Mouse (Mus musculus) macrophage (primary cell): ENCODE measurements around the gene Ctnna2. TPM values are rescaled to one million over a fixed set of nuclear protein-coding genes. Genes with fewer than 3 reads are reported as not detected.

Experiments
- H3K27ac ChIP-seq: fragments of 350-480 bp; formaldehyde crosslinking; 2 replicates; pipeline ENCODE4 v1.9.0; 2021
- H3K36me3 ChIP-seq: fragments of 350-480 bp; formaldehyde crosslinking; 2 replicates; pipeline ENCODE4 v1.9.0; 2021; ENCODE audit errors: inconsistent target
- H3K4me3 ChIP-seq: fragments of 350-480 bp; formaldehyde crosslinking; 2 replicates; pipeline ENCODE4 v1.9.0; 2021; ENCODE audit errors: inconsistent target
- H3K79me2 ChIP-seq: fragments of 350-480 bp; formaldehyde crosslinking; 2 replicates; pipeline ENCODE4 v1.9.0; 2021; ENCODE audit errors: inconsistent target
- WGBS: methylation state at CpG from one replicate; pipeline ENCODE4 v1.1.7; 2026; ENCODE audit warnings: inconsistent platforms; ENCODE audit not compliant: missing documents; 5-methylcytosine and 5-hydroxymethylcytosine counted together
- polyA plus RNA-seq: library from polyadenylated mRNA; stranded (reverse); fragments of 250-400 nt; gene quantifications from 3 replicates; pipeline ENCODE4 v1.2.4, GENCODE M21; 2018; ENCODE audit warnings: inconsistent platforms

Gene Ctnna2
- polyA plus RNA-seq, 1 experiment from 2014 or later: not detected

DNA sequence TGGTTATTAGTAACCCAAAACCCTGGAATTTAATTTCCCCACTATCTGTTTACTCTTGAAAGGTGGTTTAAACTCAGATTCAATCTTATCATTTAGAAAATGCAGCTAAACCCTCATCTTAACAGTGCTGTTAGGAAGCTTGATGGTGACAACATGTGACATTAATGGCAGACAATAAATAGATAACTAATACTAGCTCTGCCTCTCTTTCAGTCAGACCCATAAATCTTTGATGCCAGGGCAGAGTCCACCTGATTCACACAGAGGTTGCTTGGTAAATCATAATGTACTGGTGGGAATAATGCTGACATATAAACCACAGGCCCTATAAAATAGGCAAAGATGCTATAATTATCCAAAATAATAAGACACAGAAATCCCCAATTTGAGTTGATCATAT is 398.6 kb downstream of the Ctnna2 start:
- H3K27ac ChIP-seq: no peak overlapping the region
- no peaks in the 10 kb centered on the region for H3K79me2 ChIP-seq
- no peaks in the 10 kb centered on the region for H3K36me3 ChIP-seq
- H3K4me3 ChIP-seq: no peak overlapping the region

DNA sequence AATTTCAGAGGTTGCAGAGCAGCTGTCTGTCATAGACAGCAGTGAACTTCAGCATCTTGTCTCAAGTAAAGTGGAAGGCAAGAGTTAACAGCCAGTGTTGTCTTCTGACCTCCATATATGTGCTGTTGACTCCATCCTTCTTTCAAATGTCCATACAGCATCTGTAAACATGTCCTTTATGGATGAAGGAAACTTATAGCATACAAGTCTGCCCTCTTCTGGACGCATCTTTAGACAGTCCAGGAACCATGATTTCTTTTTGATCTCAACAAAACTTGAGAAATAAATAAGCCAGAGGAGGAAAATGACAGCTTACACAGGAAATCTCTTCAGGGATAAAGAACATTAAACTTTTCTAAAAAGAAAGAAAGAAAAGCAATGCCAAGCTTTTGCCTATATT is 400.9 kb downstream of the Ctnna2 start:
- H3K36me3 ChIP-seq: no peaks in the 10 kb centered on the region
- H3K4me3 ChIP-seq: no peak overlapping the region
- no peak overlapping the region for H3K27ac ChIP-seq
- WGBS: 71% methylated on average over 1 of the region's 1 CpGs
- no peaks in the 10 kb centered on the region for H3K79me2 ChIP-seq

DNA sequence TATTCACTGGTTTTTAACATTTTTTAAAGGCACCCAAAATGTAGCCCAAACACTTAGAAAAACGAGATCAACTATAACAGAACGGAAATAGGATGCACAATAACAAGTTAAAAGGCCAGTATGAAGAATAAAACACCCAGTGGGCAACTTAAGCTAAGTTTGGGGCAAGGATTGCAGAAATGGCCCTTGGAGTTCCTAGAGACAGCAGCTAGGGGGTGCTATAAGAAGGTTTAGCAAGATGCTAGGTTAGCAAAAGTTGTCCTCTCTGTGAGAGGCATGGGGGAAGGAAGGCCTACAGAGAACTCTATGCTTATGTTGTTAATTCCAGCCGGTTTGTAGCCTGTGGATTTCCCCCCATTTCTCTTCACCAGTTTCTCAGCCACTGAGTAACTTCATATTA is 401.9 kb downstream of the Ctnna2 start:
- H3K4me3 ChIP-seq: no peak overlapping the region
- no peak overlapping the region for H3K27ac ChIP-seq
- no peaks in the 10 kb centered on the region for H3K36me3 ChIP-seq
- 50% methylated on average over 3 of the region's 3 CpGs for WGBS
- H3K79me2 ChIP-seq: no peaks in the 10 kb centered on the region

DNA sequence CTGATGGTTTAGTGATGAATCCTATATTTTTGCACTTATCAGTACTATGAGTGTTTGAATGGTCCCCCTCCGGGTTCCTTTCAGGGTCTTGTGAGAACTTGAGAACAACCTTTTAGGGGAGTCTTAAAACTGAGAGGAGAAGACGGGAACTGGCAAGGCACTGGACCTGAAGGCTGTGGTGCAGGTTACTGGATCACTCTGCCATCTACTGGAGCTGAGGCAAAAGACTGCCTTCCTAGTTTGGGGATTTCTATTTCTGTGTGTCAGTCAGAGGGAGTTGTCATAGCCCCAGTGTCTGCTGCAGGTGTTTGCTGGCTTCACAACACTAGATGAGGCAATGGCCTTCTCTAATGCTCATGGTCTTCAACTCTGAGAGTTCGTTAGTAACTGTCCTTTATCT is 406.9 kb downstream of the Ctnna2 start:
- Histone ChIP-seq H3K79me2 (no peaks in the 10 kb centered on the region), H3K27ac (no peak overlapping the region), H3K36me3 (no peaks in the 10 kb centered on the region), H3K4me3 (no peak overlapping the region)
- WGBS: 62% methylated on average over 3 of the region's 3 CpGs

DNA sequence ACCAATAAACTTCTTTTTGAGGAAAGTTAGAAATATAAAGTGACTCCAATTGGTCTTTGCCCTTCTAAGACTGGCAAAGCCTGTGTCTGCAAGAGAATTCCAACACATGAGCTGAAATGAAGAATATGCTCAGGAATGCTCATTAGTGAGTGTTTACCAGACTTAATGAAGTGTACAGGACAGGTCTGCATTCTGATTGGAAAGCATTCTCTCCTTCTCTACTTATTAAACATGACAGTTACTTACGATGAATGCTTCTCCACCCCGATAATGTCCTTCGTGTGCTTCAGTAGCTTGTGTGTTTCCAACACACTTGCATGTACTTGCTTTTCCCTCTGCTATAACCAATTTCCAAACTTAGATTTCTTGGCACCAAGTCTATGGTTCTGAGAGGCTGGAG is 409.6 kb downstream of the Ctnna2 start:
- no peak overlapping the region for H3K4me3 ChIP-seq
- 95% methylated on average over 3 of the region's 3 CpGs for WGBS
- no peaks in the 10 kb centered on the region for H3K36me3 ChIP-seq
- no peaks in the 10 kb centered on the region for H3K79me2 ChIP-seq
- H3K27ac ChIP-seq: no peak overlapping the region

DNA sequence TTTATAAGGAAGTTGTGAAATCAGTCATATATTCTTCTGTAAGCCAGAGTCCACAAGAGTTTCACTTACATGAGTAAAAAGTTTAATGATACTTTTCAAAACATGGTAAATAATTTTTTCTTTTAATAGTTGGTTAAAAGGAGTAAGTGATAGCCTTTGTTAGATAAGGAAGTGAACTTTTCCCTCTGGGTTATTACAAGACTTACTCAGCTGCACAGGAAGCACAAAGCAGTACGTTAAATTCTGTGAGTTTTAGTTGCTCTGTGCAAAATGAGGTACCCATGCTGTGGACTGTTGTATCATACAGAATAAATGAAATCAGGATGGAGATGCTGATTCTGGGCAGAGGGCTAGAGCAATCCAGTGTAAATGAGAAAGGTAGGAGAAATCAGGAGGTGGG is 423.3 kb downstream of the Ctnna2 start:
- no peak overlapping the region for H3K27ac ChIP-seq
- WGBS: 56% methylated on average over 1 of the region's 1 CpGs
- H3K79me2 ChIP-seq: no peaks in the 10 kb centered on the region
- no peaks in the 10 kb centered on the region for H3K36me3 ChIP-seq
- H3K4me3 ChIP-seq: no peak overlapping the region

DNA sequence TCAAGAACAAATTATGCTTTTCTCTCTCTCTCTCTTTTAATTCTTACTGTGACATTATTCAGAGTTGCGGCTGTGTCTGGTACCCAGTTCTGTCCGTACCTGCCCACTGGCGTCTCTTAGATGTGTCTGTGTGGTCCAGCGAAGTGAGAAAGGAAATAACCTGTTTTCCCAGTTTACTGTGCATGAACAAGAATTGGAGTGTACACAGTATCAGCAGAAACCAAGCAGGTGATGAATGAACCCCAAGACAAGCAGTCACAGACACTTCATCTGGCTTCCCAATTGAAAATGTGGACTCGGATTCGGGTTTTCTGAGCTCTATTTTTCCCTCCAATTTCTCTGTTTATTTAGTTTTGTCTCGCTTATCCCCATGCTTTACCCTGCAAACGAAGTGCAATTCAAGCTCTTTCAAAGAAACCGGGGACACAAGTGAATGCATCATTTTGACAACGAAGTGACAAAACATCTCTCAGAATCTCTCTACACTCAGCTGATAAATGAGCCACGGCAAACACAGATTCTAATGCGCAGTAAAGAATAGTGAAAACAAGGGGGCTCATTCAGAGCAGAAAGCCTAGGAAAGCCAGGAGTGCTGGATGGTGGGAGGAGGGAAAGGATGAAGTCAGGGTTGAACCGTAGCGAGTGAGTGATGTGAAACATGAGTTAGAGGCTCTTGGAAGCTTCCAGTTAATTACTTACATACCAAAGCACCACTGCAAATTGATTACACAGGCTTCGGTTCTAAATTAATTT is 442.3 kb downstream of the Ctnna2 start:
- H3K36me3 ChIP-seq: no peaks in the 10 kb centered on the region
- H3K4me3 ChIP-seq: no peak overlapping the region
- no peak overlapping the region for H3K27ac ChIP-seq
- no peaks in the 10 kb centered on the region for H3K79me2 ChIP-seq
- 85% methylated on average over 15 of the region's 15 CpGs for WGBS

DNA sequence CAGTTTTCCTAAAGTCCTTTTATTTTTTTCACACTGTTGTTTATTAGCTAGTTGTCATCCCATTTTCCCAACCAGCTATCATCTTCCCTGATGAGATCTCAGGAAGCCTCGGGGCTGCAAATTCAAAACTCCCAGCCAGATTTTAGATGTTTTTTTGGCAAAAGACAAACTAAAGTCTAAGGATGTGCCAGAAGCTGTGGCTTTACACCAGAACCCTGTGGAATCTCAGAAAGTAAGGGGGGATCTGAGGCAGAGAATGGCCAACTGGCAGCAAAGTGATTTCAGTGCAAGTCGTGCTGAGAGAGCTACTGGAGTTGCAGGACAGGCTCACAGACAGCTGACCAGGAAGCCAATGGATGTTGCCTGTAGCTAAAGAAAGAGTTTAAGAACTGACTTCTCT is 451.9 kb downstream of the Ctnna2 start:
- Histone ChIP-seq H3K4me3 (no peak overlapping the region), H3K27ac (no peak overlapping the region), H3K79me2 (no peaks in the 10 kb centered on the region), H3K36me3 (no peaks in the 10 kb centered on the region)
- 81% methylated on average over 2 of the region's 2 CpGs for WGBS

DNA sequence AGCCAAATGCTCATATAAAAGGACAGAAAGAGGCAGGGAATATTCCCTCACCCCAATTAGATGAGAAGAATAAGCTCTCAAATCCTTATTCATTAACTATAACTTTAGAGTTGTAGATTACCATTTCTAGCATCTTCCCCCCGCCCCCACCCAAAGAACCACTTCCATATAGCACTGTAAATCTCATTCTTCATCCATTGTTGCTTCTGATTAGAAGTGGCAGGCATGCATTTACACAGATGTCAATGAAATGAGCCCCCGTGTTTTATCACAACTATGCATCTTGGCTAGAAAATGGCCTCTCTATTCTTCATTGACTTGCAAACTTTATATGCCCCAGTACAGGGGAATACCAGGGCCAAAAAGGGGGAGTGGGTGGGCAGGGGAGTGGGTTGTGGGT is 457.7 kb downstream of the Ctnna2 start:
- Histone ChIP-seq H3K4me3 (no peak overlapping the region), H3K27ac (no peak overlapping the region), H3K79me2 (no peaks in the 10 kb centered on the region), H3K36me3 (no peaks in the 10 kb centered on the region)
- WGBS: 85% methylated on average over 2 of the region's 2 CpGs

DNA sequence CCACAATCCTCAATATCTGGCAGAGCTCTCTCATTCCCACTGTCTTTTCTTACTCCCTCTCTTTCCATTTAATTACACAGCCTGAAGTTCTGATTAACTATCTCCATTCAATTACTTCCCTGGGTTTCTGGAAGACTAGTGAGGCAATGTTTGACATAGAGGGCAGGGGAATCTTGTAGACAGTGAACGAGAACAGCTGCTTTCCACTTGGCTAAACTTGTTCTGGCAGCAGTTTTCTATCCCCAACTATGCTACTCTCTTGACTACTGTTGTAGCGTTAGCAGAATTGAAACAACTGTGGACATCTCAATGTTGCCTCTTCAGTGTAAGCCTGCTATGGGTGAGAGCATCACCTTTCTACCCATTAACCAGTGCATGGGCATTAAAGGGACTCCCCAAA is 463.0 kb downstream of the Ctnna2 start:
- 91% methylated on average over 2 of the region's 2 CpGs for WGBS
- Histone ChIP-seq H3K27ac (no peak overlapping the region), H3K4me3 (no peak overlapping the region)

DNA sequence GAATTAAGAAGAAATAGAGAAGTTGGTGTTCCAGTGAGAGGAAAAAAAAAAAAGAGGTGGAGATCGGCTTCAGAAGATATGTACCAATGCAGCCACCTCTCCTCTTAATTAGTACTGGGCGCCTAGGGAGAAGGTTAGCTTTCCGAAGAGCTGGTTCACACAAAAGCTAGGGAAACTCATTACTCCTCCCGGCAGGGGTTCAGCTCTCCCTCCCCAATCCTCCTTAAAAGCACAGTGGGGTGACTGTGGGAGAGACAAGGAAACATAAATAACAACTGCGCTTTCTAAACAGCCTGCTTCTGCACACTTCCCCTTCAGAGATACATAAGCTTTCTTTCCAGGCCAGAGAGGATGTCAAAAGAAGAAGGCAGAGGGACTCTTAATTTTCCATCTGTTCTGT is 467.7 kb downstream of the Ctnna2 start:
- Histone ChIP-seq H3K36me3 (no peaks in the 10 kb centered on the region), H3K27ac (no peak overlapping the region), H3K4me3 (no peak overlapping the region), H3K79me2 (no peaks in the 10 kb centered on the region)
- 36% methylated on average over 5 of the region's 5 CpGs for WGBS

More for the DNA sequence above, 463.0 kb downstream of the Ctnna2 start:
- no peaks in the 10 kb centered on the region for H3K79me2 ChIP-seq
- H3K36me3 ChIP-seq: no peaks in the 10 kb centered on the region

DNA sequence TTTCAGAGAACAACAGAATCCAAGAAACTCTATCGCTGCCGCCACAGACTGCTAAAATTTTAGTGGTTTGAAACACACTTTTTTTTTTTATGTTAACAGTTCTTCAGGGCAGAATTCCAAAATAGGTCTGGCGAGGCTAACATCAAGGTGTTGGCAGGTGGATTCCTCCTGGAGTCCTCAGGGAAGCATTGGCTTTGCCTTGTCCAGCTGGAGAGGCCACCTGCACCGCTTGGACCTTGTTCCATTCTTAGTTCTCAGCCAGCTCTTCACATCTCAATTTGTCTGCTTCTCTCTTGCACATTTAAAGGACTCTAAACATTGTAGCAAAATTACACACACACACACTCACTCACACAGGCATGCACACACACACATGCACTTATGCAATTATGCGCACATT is 487.8 kb downstream of the Ctnna2 start:
- Histone ChIP-seq H3K27ac (no peak overlapping the region), H3K4me3 (no peak overlapping the region), H3K36me3 (no peaks in the 10 kb centered on the region), H3K79me2 (no peaks in the 10 kb centered on the region)
- WGBS: 83% methylated on average over 5 of the region's 5 CpGs

DNA sequence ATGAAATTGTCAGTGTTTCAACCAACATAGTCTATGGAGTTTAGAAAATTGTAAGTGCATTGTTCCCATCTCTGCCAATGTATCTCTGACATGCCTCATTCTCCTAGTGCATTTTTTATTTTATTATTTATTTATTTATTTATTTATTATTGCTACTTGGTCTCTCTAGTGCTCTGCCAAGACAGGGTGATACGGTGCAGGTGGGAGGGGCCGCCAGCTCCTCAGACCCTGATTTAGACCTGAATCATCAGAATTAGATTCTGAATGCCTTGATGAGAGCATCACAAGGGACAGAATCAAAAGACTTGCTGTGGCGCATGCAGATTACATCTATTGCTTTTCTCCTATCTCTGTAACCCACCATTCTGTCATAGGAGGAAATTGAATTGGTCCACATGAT is 492.8 kb downstream of the Ctnna2 start:
- Histone ChIP-seq H3K36me3 (no peaks in the 10 kb centered on the region), H3K79me2 (no peaks in the 10 kb centered on the region), H3K27ac (no peak overlapping the region), H3K4me3 (no peak overlapping the region)
- WGBS: 87% methylated on average over 3 of the region's 3 CpGs

DNA sequence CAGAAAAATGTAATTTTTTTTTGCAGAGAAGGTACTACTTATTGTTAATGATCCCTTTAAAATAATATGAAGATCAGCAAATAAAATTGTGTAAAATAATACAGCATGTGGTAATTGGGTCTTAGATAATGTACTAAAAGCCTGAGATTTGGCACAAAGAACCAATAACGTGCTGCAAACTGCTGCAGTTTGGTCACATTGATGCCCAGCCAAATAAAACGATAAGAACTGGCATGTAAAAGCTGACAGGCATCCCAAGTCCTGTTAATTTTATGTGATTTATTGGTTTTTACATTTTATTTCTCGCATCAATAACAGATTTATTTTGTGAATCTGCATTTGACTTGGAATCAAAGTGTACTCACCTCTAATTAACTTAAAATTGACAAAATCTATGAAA is 497.4 kb downstream of the Ctnna2 start:
- WGBS: 86% methylated on average over 3 of the region's 3 CpGs
- Histone ChIP-seq H3K27ac (no peak overlapping the region), H3K4me3 (no peak overlapping the region), H3K79me2 (no peaks in the 10 kb centered on the region), H3K36me3 (no peaks in the 10 kb centered on the region)

DNA sequence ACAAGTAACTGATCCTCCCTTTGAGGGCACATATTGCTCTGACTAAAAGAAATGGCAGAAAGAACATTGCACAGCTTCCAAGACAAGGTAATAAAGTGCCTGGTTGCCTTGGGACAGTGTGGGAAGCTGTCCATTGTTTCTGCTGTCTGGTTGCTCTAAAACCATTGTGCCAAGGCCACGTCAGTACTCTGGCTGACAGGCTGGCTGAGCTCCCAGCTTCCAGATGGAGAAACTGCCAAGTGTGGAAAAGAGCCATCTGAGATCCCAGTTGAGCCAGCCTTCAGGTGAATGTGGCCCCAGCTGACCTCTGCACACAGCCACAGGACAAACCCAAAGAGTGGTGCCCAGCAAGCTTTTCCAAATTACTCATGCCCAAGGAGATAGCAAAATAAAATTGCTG is 504.1 kb downstream of the Ctnna2 start:
- 46% methylated on average over 1 of the region's 1 CpGs for WGBS
- H3K27ac ChIP-seq: no peak overlapping the region
- no peaks in the 10 kb centered on the region for H3K79me2 ChIP-seq
- H3K4me3 ChIP-seq: no peak overlapping the region
- H3K36me3 ChIP-seq: no peaks in the 10 kb centered on the region

DNA sequence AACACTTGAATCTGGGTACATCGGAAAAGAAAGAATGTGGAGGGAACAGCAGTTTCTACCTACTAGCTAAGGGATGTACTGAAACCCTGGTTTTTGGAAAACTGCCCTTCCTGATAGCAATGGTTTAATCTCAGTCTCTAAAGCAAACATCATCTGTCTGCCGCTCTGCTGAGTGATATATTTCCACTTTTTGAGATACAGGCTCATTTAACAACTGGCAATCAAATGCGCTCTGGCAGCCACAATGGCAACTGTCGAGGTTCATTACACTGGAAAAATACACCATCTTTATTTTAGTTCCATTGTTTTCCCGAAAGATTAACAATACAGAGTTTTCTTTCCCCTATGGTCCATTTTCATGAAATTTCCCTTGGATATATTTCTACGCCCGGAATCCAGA is 506.2 kb downstream of the Ctnna2 start:
- H3K27ac ChIP-seq: no peak overlapping the region
- WGBS: 95% methylated on average over 7 of the region's 7 CpGs
- H3K36me3 ChIP-seq: no peaks in the 10 kb centered on the region
- H3K4me3 ChIP-seq: no peak overlapping the region
- no peaks in the 10 kb centered on the region for H3K79me2 ChIP-seq
